Comparison of ENCODE assay signal across 9 mouse cellular contexts in genomic region chrX:94197789-94198188, GRCm38 (mm10). TPM values are rescaled to one million over a fixed set of nuclear protein-coding genes. Genes with fewer than 3 reads are reported as not detected.
DNase-seq lines count a peak whose midpoint lies in the region; ATAC-seq and TF ChIP-seq lines count a peak whose summit lies in the region.
"Had no signal": no experiment of that assay in that cellular context is flagged by ENCODE, and none has a peak within 500 bp of the region (broad histone marks: within the 10 kb centered on the region; RNA-seq: fewer than 3 reads in every experiment).

No protein-coding gene starts in this region.

- H3K9ac ChIP-seq in kidney, embryonic 16.5 days (replicated peaks; ENCODE audit: low read length), result no peak overlapping the region
- H3K9ac ChIP-seq: embryonic facial prominence, embryonic 15.5 days had no signal

- no peak for TF ChIP-seq POLR2A in lung, adult 2 months (IDR thresholded peaks at IDR 0.05; ENCODE audit: borderline replicate concordance, extremely low read depth, low read depth, low read length)

- no peak for ATAC-seq in cerebellum, adult (ENCODE audit: insufficient number of reproducible peaks, low FRiP score, low TSS enrichment)
- no peak for ATAC-seq in kidney, embryonic 16.5 days (ENCODE audit: low FRiP score, low TSS enrichment)

- 81% methylated on average over 5 of the region's 5 CpGs for WGBS in kidney, embryonic 16.5 days
- WGBS in lung, adult 2 months, result 85% methylated on average over 5 of the region's 5 CpGs

- H3K4me1 ChIP-seq in kidney, embryonic 16.5 days (ENCODE audit: insufficient read depth, low read length), result no peaks in the 10 kb centered on the region
- H3K4me1 ChIP-seq in lung, adult 2 months (ENCODE audit: control insufficient read depth, insufficient read depth, low read length), result no peaks in the 10 kb centered on the region
- H3K4me1 ChIP-seq: embryonic facial prominence, embryonic 15.5 days had no signal

- H3K27ac ChIP-seq in kidney, embryonic 16.5 days (ENCODE audit: low read length), result no peak overlapping the region
- H3K27ac ChIP-seq: embryonic facial prominence, embryonic 15.5 days had no signal

- DNase-seq in cerebellum, adult 8-10 months, result peak; percentile 39
- peak; percentile 41 to 45 for DNase-seq in kidney, postnatal 36 days
- DNase-seq in MEL-GATA-1-ER (ENCODE audit: extremely low read depth, low read depth), result peak; percentile 39
- peak; percentile 6 for DNase-seq in lung, adult 2 months
- DNase-seq in thymus, postnatal 10 days (ENCODE audit: low spot score in 2 of 2), result peak; percentile 10 to 33
- DNase-seq in gastrocnemius, adult 18-20 months (ENCODE audit: low spot score), result no peak

- TF ChIP-seq CTCF in lung, adult 2 months (IDR thresholded peaks at IDR 0.05; ENCODE audit: insufficient read depth, low read length), result peak; percentile 37; the same call in 1 of the 2 replicates

- no peaks in the 10 kb centered on the region for H3K27me3 ChIP-seq in kidney, embryonic 16.5 days (ENCODE audit: insufficient read depth, low read length)
- H3K27me3 ChIP-seq: embryonic facial prominence, embryonic 15.5 days had no signal

- no peak overlapping the region for H3K4me2 ChIP-seq in kidney, embryonic 16.5 days (replicated peaks; ENCODE audit: low read depth, low read length)
- H3K4me2 ChIP-seq: embryonic facial prominence, embryonic 15.5 days had no signal

- peaks cover 77% of the 10 kb centered on the region for H3K36me3 ChIP-seq in kidney, embryonic 16.5 days (ENCODE audit: insufficient read depth, low read length)

- H3K9me3 ChIP-seq in kidney, embryonic 16.5 days (ENCODE audit: low read length), result 0 out of 2 replicates have a peak, but pooled peaks cover 3% of the 10 kb centered on the region
- H3K9me3 ChIP-seq: embryonic facial prominence, embryonic 15.5 days had no signal

- H3K4me3 ChIP-seq in kidney, embryonic 16.5 days (ENCODE audit: low read length), result no peak overlapping the region
- no peak overlapping the region for H3K4me3 ChIP-seq in lung, adult 2 months (replicated peaks; ENCODE audit: extremely low read depth, low read depth, low read length)
- H3K4me3 ChIP-seq: embryonic facial prominence, embryonic 15.5 days had no signal

RNA-seq across cellular contexts. Expression of gene Eif2s3x, which starts 14.9 kb away (rescaled TPM):
- polyA plus RNA-seq in kidney, embryonic 16.5 days (2015; fragmentation: Nextera tagmentation; extraction: Ambion mirVana), result 77.0 and 85.6 TPM in 2 replicates
- 22.1 and 32.8 TPM in 2 replicates for polyA plus RNA-seq in lung, adult 2 months (2012; rRNA removed)
- 100 to 1,000 TPM in 1 of 2 experiments, 10 to 100 TPM in 1; 77.2 to 102 TPM for total RNA-seq in gastrocnemius, adult 18-20 months (2021)

RNA-seq across cellular contexts. Expression of gene Klhl15, which starts 36.6 kb away (rescaled TPM):
- polyA plus RNA-seq in kidney, embryonic 16.5 days (2015; fragmentation: Nextera tagmentation; extraction: Ambion mirVana), result 7.0 and 8.6 TPM in 2 replicates
- 5.6 and 9.1 TPM in 2 replicates for polyA plus RNA-seq in lung, adult 2 months (2012; rRNA removed)
- total RNA-seq in gastrocnemius, adult 18-20 months (2021), result 1 to 10 TPM; 5.7 to 6.1 TPM
